Mouse (Mus musculus): Measurements from ENCODE around the gene Cdrt4.

- TF ChIP-seq POLR2A (IDR thresholded peaks at IDR 0.05; ENCODE audit: borderline replicate concordance, control insufficient read depth, low read depth, low read length): no peak
- no peak for TF ChIP-seq CTCF (IDR thresholded peaks at IDR 0.05; ENCODE audit: control insufficient read depth, insufficient read depth, low read length)
Measured at GRCm38 (mm10) chr11:62983793-62984192, 32.8 kb downstream of the Cdrt4 start.
